ENCODE assay signal across 1 mouse cellular context in the genomic region with DNA sequence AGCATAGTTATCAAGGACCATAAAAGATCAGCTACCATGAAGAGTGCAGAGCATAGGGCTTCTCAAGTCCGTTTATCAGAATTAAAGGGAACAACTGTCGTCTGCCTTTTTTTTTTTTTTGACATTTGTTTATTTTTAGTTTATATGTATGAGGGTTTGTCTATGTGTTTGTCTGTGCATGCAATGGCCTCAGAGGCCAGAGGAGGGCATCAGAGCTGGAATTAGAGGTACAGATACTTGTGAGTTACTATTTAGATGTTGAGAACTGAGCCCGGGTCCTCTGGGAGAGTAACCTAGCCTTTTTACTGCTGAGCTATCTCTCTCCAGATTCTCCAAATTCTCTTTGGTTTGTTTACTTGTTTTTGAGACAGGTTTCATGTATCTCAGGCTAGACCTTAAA.
TF ChIP-seq lines count a peak whose summit lies in the region.

No protein-coding gene starts in this region.

TF ChIP-seq in MEL, 35 proteins besides CTCF, POLR2A, EP300 and RAD21:
- peak; percentile 48 for TF ChIP-seq ZNF384 (IDR thresholded peaks at IDR 0.05; ENCODE audit: low read depth, low read length)
- no peak for TF ChIP-seq ETS1 (IDR thresholded peaks at IDR 0.05; ENCODE audit: low read depth, low read length)
- no peak for TF ChIP-seq KAT2A (conservative IDR thresholded peaks at IDR 0.05; ENCODE audit: low read depth, low read length)
- TF ChIP-seq ELF1 (IDR thresholded peaks at IDR 0.05; ENCODE audit: low read depth, low read length): no peak
- peak; percentile 62 for TF ChIP-seq SMC3 (IDR thresholded peaks at IDR 0.05; ENCODE audit: low read depth, low read length)
- no peak for TF ChIP-seq HCFC1 (IDR thresholded peaks at IDR 0.05; ENCODE audit: low read depth, low read length)
- TF ChIP-seq SIN3A (IDR thresholded peaks at IDR 0.05; ENCODE audit: low read length): 0 out of 2 replicates have a peak, but pooled peaks have one; percentile 20
- TF ChIP-seq MAX (IDR thresholded peaks at IDR 0.05; ENCODE audit: low read length): no peak
